Mouse (Mus musculus): ENCODE measurements around the gene Notch2. TPM values are rescaled to one million over a fixed set of nuclear protein-coding genes. Genes with fewer than 3 reads are reported as not detected.

The Notch2 gene
- polyA plus RNA-seq, 1 experiment: 6.6 TPM

DNA sequence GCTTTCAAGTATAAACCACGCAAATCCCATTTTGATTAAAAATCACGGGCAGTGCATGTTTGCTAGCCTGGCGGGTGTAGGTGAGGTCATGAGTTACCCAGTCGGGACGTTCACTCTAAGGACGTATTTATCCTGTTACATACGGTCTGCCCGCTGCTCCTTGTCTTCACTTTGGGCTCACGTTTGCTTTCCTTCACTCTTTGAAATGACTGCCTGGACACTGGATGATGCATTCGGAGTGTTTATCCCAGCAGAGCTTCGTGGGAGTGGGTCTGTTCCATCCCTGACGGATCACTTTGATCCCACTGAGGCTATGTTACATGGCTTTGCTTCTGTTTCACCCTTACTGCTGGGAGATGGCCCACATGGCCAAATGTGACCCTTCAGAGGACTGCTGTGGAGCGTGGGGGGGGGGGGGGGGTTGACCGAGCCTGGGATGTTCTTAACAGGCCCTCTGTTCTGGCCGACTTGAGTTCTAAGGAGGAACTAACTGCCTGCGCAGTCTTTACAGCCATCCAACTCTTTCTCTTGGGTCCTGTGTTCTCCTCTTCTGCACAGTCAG lies 38.2 kb downstream of the Notch2 start:
- H3K4me3 ChIP-seq (ENCODE audit: low read depth, low read length): no peak overlapping the region
- H3K27ac ChIP-seq (ENCODE audit: insufficient read depth, low read depth, low read length): no peak overlapping the region
- no peaks in the 10 kb centered on the region for H3K36me3 ChIP-seq (ENCODE audit: control insufficient read depth, insufficient read depth, low read length)
- 82% methylated on average over 16 of the region's 16 CpGs for WGBS
- H3K4me1 ChIP-seq (ENCODE audit: control insufficient read depth, insufficient read depth, insufficient read length, low read length): peaks cover 1% of the 10 kb centered on the region; the same call in 1 of the 2 replicates
- no peaks in the 10 kb centered on the region for H3K27me3 ChIP-seq (ENCODE audit: control insufficient read depth, insufficient read depth, low read length)
- TF ChIP-seq CTCF (IDR thresholded peaks at IDR 0.05; ENCODE audit: extremely low read depth, insufficient read length, insufficient replicate concordance, low read depth, low read length): no peak
- no peak for TF ChIP-seq POLR2A (IDR thresholded peaks at IDR 0.05; ENCODE audit: low read depth, low read length)

DNA sequence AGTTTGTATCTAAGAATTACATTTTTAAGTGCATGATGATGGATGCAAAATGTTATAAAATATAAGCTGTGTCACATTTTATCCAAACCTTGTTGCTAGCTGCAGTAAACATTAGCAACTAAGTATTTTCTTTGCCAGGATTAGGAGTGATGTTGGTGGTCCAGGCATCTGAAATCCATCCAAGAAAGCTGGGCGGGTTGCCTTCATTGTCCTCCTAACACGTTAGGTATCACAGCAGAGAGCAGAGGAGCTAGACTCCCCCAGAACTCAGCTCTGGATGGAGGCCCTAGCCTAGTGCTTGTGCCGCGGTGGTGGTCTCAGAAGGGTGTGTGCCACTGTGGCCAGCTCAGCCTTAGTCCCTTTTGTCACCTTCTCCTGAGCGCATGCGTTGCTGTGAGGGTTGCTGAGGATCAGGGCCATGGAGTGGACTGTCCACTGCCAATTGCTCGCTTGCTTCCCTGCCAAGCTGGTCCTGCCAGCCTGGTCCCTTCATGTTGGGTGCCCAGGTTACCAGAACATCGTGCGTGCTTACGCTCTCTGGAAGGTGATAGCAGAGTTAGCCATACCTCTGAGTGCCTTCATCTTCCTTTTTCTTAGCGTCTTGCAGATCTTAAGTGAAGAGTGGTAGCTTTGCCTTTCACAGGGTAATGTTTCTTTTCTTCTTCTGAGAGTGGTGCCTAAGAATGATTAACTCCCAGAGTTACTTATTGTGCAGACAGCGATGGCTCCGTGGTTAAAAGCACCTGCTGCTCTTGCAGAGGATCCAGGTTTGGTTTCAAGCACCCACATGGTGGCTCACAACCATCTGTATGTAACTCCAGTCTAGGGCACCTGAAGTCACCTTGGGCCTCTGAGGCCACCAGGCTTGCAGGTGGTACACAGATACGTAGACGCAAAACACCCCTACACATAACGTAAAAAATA lies 39.4 kb downstream of the Notch2 start:
- Histone ChIP-seq H3K4me3 (ENCODE audit: low read depth, low read length) (no peak overlapping the region), H3K27ac (ENCODE audit: insufficient read depth, low read depth, low read length) (no peak overlapping the region), H3K27me3 (ENCODE audit: control insufficient read depth, insufficient read depth, low read length) (no peaks in the 10 kb centered on the region), H3K4me1 (ENCODE audit: control insufficient read depth, insufficient read depth, insufficient read length, low read length) (no peaks in the 10 kb centered on the region; the same call in 1 of the 2 replicates), H3K36me3 (ENCODE audit: control insufficient read depth, insufficient read depth, low read length) (no peaks in the 10 kb centered on the region)
- WGBS: 83% methylated on average over 16 of the region's 16 CpGs
- TF ChIP-seq CTCF (IDR thresholded peaks at IDR 0.05; ENCODE audit: extremely low read depth, insufficient read length, insufficient replicate concordance, low read depth, low read length) (no peak), POLR2A (IDR thresholded peaks at IDR 0.05; ENCODE audit: low read depth, low read length) (no peak)

DNA sequence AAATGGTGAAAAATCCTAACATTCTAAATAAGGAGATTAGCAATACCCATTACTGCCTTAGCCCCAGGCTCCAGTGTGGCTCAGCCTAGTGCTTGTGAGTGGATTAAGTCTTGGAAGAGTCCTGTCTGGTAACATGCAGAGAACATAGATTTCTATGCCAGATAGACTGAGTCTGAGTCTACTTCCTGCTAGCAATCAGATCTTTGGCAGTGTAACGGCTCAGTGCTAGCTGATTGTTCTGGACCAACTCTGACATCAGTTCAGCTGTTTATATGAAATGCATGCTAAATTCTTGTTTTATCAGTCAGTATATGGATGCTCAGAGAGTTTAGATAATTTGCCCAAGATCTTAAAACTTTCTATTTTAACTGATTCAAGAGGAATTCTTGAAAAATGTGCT lies 40.5 kb downstream of the Notch2 start:
- Histone ChIP-seq H3K4me3 (ENCODE audit: low read depth, low read length) (no peak overlapping the region), H3K4me1 (ENCODE audit: control insufficient read depth, insufficient read depth, insufficient read length, low read length) (no peaks in the 10 kb centered on the region; the same call in 1 of the 2 replicates), H3K36me3 (ENCODE audit: control insufficient read depth, insufficient read depth, low read length) (no peaks in the 10 kb centered on the region), H3K27me3 (ENCODE audit: control insufficient read depth, insufficient read depth, low read length) (no peaks in the 10 kb centered on the region), H3K27ac (ENCODE audit: insufficient read depth, low read depth, low read length) (no peak overlapping the region)
- TF ChIP-seq CTCF (IDR thresholded peaks at IDR 0.05; ENCODE audit: extremely low read depth, insufficient read length, insufficient replicate concordance, low read depth, low read length) (no peak), POLR2A (IDR thresholded peaks at IDR 0.05; ENCODE audit: low read depth, low read length) (no peak)
- 52% methylated on average over 1 of the region's 1 CpGs for WGBS

DNA sequence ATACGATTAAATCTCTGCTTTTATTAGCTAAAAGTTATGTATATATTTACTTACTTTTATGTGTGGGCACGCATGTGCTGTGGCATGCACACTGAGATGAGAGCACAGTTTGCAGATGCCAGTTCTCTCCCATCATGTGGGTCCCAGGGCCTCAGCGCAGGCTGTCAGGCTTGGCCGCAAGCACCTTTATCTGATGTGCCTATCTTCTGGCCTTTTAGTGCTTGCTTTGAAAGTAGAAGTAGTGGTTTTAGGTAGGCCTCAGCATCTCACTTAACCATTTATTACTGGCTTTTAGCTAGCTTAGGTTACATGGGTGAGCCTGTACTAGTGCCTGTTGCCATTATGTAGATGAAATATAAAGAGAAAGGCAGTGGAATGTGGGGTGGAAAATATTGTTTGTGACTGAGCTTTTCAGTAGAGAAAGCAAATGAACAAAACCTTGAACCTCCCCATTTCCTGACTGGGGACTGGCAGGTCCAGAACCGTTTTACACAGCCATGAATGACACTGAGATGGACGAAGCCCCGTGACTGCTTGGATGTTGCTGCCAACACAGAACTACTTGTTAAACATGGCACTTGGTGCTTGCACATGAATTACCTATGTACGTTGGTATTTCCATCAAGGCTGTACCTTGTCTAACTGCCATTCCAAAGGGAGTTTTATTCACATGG lies 41.1 kb downstream of the Notch2 start:
- WGBS: 85% methylated on average over 8 of the region's 8 CpGs

DNA sequence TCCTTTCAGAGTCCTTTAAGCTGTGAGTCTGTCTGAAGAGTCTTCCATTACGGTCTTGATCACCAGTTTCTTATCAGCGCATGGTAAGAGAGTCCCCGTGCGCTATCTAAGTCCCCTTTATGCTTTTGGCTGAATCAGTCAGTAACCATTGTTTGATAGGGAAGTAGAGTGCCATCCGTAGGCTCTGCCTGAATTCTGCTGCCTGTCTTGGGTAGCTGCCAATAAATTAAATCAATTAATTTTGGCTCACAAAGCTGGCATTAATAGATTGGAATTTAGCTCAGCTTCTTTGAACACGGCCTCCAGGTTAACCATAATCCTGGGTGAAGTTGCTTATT lies 41.6 kb downstream of the Notch2 start:
- Histone ChIP-seq H3K4me1 (ENCODE audit: control insufficient read depth, insufficient read depth, insufficient read length, low read length) (no peaks in the 10 kb centered on the region; the same call in 1 of the 2 replicates), H3K27me3 (ENCODE audit: control insufficient read depth, insufficient read depth, low read length) (no peaks in the 10 kb centered on the region), H3K4me3 (ENCODE audit: low read depth, low read length) (no peak overlapping the region), H3K36me3 (ENCODE audit: control insufficient read depth, insufficient read depth, low read length) (no peaks in the 10 kb centered on the region), H3K27ac (ENCODE audit: insufficient read depth, low read depth, low read length) (no peak overlapping the region)
- TF ChIP-seq CTCF (IDR thresholded peaks at IDR 0.05; ENCODE audit: extremely low read depth, insufficient read length, insufficient replicate concordance, low read depth, low read length): no peak
- no peak for TF ChIP-seq POLR2A (IDR thresholded peaks at IDR 0.05; ENCODE audit: low read depth, low read length)
- 58% methylated on average over 6 of the region's 6 CpGs for WGBS

More for the DNA sequence above, 41.1 kb downstream of the Notch2 start:
- Histone ChIP-seq H3K4me3 (ENCODE audit: low read depth, low read length) (no peak overlapping the region), H3K36me3 (ENCODE audit: control insufficient read depth, insufficient read depth, low read length) (no peaks in the 10 kb centered on the region), H3K4me1 (ENCODE audit: control insufficient read depth, insufficient read depth, insufficient read length, low read length) (no peaks in the 10 kb centered on the region; the same call in 1 of the 2 replicates), H3K27ac (ENCODE audit: insufficient read depth, low read depth, low read length) (no peak overlapping the region), H3K27me3 (ENCODE audit: control insufficient read depth, insufficient read depth, low read length) (no peaks in the 10 kb centered on the region)
- TF ChIP-seq POLR2A (IDR thresholded peaks at IDR 0.05; ENCODE audit: low read depth, low read length) (no peak), CTCF (IDR thresholded peaks at IDR 0.05; ENCODE audit: extremely low read depth, insufficient read length, insufficient replicate concordance, low read depth, low read length) (no peak)

DNA sequence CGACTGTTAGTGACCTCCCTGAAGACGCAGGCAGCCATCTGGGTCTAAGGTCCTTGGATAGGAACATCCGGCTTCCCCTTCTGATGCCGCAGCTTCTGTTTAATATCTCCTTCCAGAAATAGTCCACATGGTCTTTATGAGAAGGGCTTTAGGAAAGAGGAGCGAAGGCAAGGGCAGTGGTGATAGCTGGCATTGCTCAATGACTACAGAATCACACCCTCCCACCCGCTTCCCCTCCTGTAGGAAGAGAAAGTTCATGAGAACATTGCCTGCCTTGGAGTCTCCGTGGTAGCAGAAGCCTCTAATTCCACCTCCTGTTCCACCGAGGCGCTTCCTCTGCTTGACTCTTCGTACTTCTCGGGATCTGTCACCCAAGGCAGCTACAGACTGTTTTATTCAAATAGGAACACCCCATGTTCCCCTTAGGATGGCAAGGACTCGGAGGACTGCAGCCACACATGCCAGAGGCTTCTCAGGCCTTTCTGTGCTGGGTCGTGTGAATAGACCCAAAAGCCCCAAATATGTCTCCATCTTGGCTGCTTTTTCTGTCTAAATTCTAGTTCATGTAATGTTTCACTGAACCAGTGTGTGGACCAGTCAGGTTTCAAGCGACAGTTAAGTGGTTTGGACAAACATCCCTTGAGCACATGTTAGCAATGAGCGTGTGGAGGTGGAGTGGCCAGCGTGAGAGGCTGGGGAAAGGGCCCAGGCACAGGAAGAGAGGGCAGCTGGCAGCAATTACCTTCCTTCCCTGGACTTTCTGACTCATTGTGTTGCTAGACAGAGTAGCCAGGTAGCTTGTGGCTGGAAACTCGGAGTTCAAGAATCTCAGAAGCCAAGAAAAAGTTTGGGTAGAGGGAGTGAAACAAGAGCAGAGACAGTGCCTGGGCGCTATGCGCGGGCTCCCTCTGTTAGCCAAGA lies 42.7 kb downstream of the Notch2 start:
- Histone ChIP-seq H3K27me3 (ENCODE audit: control insufficient read depth, insufficient read depth, low read length) (no peaks in the 10 kb centered on the region), H3K4me1 (ENCODE audit: control insufficient read depth, insufficient read depth, insufficient read length, low read length) (no peaks in the 10 kb centered on the region; the same call in 1 of the 2 replicates), H3K36me3 (ENCODE audit: control insufficient read depth, insufficient read depth, low read length) (no peaks in the 10 kb centered on the region), H3K27ac (ENCODE audit: insufficient read depth, low read depth, low read length) (no peak overlapping the region), H3K4me3 (ENCODE audit: low read depth, low read length) (no peak overlapping the region)
- WGBS: 86% methylated on average over 20 of the region's 20 CpGs
- TF ChIP-seq CTCF (IDR thresholded peaks at IDR 0.05; ENCODE audit: extremely low read depth, insufficient read length, insufficient replicate concordance, low read depth, low read length) (no peak), POLR2A (IDR thresholded peaks at IDR 0.05; ENCODE audit: low read depth, low read length) (no peak)
